Mouse (Mus musculus) forebrain, embryonic 14.5 days (tissue): ENCODE data around the gene Fam83e. TPM values are rescaled to one million over a fixed set of nuclear protein-coding genes. Genes with fewer than 3 reads are reported as not detected.

Experiments used
- ATAC-seq: fragments of 200-750 bp; cut with Nextera tagmentation; 2 replicates; pipeline ENCODE4 v1.8.0; 2017; ENCODE audit warnings: mild to moderate bottlenecking, moderate library complexity
- DNase-seq: peaks from one replicate; pipeline ENCODE4 v3.0.0-alpha.2; 2015; ENCODE audit warnings: low spot score
- H3K27ac ChIP-seq: fragments of 300-500 bp; sonication (generic); 2 replicates; pipeline ENCODE4 v1.5.1; 2014; ENCODE audit warnings: low read depth, mild to moderate bottlenecking, control low read depth, low read length, moderate library complexity
- H3K27me3 ChIP-seq: fragments of 300-500 bp; sonication (generic); replicated peaks from 2 replicates; pipeline ENCODE4 v1.6.1; 2014; ENCODE audit warnings: low read length, control low read depth, mixed read lengths; ENCODE audit not compliant: control insufficient read depth, insufficient read depth
- H3K36me3 ChIP-seq: fragments of 300-500 bp; sonication (generic); 2 replicates; pipeline ENCODE4 v1.6.1; 2014; ENCODE audit warnings: low read length, control low read depth; ENCODE audit not compliant: control insufficient read depth, insufficient read depth
- H3K4me1 ChIP-seq: fragments of 300-500 bp; sonication (generic); 2 replicates; pipeline ENCODE4 v1.6.1; 2014; ENCODE audit warnings: antibody characterized with exemption, low read length, control low read depth; ENCODE audit not compliant: control insufficient read depth, insufficient read depth
- H3K4me2 ChIP-seq: fragments of 300-500 bp; sonication (generic); 2 replicates; pipeline ENCODE4 v1.6.1; 2014; ENCODE audit warnings: mild to moderate bottlenecking, control low read depth, low read length
- H3K4me3 ChIP-seq: fragments of 300-500 bp; sonication (generic); 2 replicates; pipeline ENCODE4 v1.5.1; 2014; ENCODE audit warnings: low read depth, low read length, control low read depth
- H3K9ac ChIP-seq: fragments of 300-500 bp; sonication (generic); 2 replicates; pipeline ENCODE4 v1.6.1; 2014; ENCODE audit warnings: mild to moderate bottlenecking, low read length, control low read depth, moderate library complexity
- H3K9me3 ChIP-seq: fragments of 300-500 bp; sonication (generic); replicated peaks from 2 replicates; pipeline ENCODE4 v1.6.1; 2016; ENCODE audit warnings: low read length, control low read depth, mixed read lengths; ENCODE audit not compliant: control insufficient read depth
- WGBS: fragments of 180-500 bp; shearing (Covaris S2); extraction: QIAGEN DNeasy Blood & Tissue Kit; methylation state at CpG from one replicate; pipeline ENCODE4 v1.1.7; 2014; 5-methylcytosine and 5-hydroxymethylcytosine counted together
- polyA plus RNA-seq: library from polyadenylated mRNA; unstranded; fragments of >200 nt; fragmentation: Nextera tagmentation; extraction: Ambion mirVana; gene quantifications from 2 replicates; pipeline ENCODE4 v1.2.1, GENCODE M21; 2014

Fam83e gene
- polyA plus RNA-seq, 1 experiment from 2014 or later, result 0.11 TPM

DNA sequence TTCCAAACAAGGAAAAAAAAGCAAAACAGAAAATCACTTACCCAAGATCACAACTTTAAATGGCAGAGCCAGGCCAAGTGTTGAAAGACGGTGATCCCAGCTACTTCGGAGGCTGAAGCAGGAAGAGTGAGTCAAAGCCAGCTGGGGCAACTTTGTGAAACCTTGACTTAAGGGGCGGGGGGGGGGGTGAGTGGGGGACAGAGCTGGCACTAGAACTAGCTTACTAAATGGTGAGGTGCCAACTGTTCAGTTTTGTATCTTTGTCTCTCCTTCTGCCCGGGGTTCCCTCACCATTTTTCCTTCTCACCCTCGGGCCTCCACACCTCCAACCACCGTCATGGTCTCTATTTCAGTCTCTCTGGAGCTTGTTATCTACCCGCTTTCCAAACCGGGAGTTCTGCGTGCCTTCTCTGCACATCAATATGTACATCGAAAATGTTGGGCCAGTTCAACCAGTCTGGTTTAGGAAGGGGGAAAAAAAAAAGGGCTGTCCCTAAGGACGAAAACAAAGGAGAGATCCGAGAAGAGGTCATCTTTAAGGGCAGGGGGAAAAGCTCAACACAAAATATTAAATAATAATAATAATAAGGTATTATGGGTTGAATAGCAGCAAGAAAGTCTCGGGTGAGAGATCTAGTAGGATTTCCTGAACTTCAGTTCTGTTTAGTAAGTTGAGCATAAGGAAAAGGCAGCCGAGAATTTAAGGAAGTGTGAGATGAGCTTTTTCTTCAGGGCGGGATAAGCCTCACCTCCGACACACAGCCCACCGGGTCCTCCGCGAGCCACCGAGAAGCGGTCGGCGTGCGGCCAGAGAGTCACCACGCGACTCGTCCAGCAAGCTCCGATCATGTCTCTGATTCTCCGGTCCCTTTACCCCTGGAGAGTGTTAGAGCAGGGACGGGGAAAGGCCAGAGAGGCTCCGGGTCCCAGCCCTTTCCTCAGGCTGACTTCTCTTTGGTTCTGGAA is 3.8 kb upstream of the Fam83e start:
- H3K36me3 ChIP-seq, result peaks cover 47% of the 10 kb centered on the region
- ATAC-seq, result peak; percentile 14
- peaks cover 30% of the 10 kb centered on the region for H3K4me1 ChIP-seq
- no peaks in the 10 kb centered on the region for H3K9me3 ChIP-seq
- 10% methylated on average over 31 of the region's 31 CpGs for WGBS
- peak overlapping the region; percentile 65 for H3K27ac ChIP-seq
- H3K27me3 ChIP-seq, result no peaks in the 10 kb centered on the region
- H3K4me3 ChIP-seq, result peak overlapping the region; percentile 96
- peak overlapping the region; percentile 83 for H3K9ac ChIP-seq
- peak overlapping the region; percentile 90 for H3K4me2 ChIP-seq
- DNase-seq, result no peak

DNA sequence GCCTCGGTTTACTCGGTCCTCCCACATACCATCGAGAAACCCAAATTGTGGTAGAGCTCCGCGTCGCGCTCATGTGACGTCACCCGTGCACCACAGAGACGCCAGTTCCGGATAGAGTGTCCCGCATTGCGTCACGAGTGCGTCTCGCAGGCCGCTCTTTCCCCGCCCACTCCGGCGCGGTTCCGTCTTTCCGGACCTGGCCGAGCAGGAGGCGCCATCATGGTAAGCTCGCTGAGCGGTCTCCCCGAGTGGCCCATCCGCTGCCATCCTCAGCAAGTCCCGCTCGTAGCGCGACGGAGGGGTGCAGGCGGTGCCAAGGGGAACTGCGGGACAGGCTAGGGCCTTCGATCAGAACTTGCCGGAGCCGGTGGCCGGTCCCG is 3.1 kb upstream of the Fam83e start, which contains the start of gene Sphk2:
Gene Sphk2 (minus strand): TSS at position 85 of the 380 bp plus-strand sequence.
- peak within 1 kb of the TSS; percentile 89 for H3K27ac ChIP-seq
- no peaks in the 10 kb centered on the region for H3K27me3 ChIP-seq
- ATAC-seq (peak; percentile 79), DNase-seq (peak; percentile 99)
- peak within 1 kb of the TSS; percentile 96 for H3K4me3 ChIP-seq
- H3K4me2 ChIP-seq, result peak within 1 kb of the TSS; percentile 93
- H3K4me1 ChIP-seq, result peaks cover 30% of the 10 kb centered on the region
- H3K9ac ChIP-seq, result peak within 1 kb of the TSS; percentile 98
- no peaks in the 10 kb centered on the region for H3K9me3 ChIP-seq
- H3K36me3 ChIP-seq, result peaks cover 47% of the 10 kb centered on the region
- under 1% methylated on average over 41 of the region's 41 CpGs for WGBS

DNA sequence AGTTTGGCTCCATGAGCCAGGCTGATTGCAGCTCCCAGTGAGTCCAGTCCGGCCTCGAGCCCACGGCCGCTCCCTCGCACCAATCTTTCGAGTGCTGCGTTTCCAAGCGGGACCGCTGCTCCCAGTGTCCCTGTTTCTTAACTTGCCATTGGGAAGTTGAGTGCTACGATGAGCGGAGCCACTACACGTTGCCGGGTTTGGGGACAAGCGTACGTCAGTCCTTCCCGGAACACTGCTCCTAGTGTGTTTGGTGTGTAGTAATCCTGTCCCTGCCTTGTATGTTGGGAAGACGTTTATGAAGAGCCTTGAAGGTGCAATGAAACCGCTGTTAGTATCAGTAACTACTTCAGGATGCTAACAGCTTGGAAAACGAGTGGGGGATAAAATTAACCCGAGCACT is 2.7 kb upstream of the Fam83e start:
- Histone ChIP-seq H3K27ac (peak overlapping the region; percentile 89), H3K9me3 (no peaks in the 10 kb centered on the region), H3K4me1 (peaks cover 30% of the 10 kb centered on the region), H3K4me3 (peak overlapping the region; percentile 96), H3K9ac (peak overlapping the region; percentile 98), H3K27me3 (no peaks in the 10 kb centered on the region), H3K36me3 (peaks cover 47% of the 10 kb centered on the region), H3K4me2 (peak overlapping the region; percentile 93)
- peak; percentile 27 for DNase-seq
- no peak for ATAC-seq
- WGBS, result under 1% methylated on average over 20 of the region's 20 CpGs

DNA sequence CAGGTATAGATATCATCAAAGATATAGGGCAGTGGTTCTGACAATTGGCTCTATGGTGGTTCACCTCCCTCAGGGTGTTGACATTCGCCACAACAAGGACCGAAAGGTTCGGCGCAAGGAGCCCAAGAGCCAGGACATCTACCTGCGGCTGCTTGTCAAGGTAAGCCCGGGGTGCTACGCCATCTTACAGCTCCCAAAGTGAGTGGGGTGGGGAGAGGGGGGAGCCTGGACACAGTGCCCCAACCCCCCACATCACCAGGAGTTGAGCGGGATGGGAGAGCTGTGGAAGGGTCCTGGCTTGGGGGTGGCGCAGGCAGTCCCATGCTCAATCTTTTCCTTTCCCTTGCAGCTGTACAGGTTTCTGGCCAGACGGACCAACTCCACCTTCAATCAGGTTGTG is 1.8 kb upstream of the Fam83e start:
- no peak for DNase-seq
- no peaks in the 10 kb centered on the region for H3K9me3 ChIP-seq

DNA sequence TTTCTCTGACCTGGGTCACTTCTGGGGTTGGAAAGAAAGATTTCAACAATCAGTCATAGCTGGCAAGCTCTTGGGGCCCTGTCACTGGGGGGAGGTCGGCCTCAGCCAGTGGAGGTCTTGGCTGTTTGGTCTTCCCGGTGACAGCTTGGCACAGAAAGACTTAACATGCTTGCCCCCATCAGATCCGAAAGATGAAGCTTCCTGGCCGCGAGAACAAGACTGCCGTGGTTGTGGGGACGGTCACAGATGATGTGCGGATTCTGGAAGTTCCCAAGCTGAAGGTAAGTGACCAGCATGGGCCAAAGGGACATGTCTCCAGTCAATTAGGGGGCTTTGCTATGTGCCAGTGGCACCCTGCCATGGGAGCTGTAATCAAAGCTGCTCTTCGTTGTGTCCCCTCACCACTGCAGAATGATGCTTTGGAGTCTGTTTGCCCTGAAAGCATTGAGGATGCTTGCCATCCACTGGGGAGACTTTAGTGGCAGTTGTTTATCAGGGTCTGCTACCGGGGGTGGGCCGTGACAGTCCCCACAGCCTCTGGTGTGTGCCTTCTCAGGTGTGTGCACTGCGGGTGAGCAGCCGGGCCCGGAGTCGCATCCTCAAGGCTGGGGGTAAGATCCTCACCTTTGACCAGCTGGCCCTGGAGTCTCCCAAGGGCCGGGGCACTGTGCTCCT is 1.1 kb upstream of the Fam83e start:
- ATAC-seq (no peak), DNase-seq (no peak)
- no peak overlapping the region for H3K27ac ChIP-seq
- H3K9me3 ChIP-seq, result no peaks in the 10 kb centered on the region
- peaks cover 59% of the 10 kb centered on the region for H3K36me3 ChIP-seq
- 92% methylated on average over 15 of the region's 16 CpGs for whole genome bisulfite sequencing
- no peak overlapping the region for H3K4me2 ChIP-seq
- no peak overlapping the region for H3K4me3 ChIP-seq
- H3K27me3 ChIP-seq, result no peaks in the 10 kb centered on the region
- H3K4me1 ChIP-seq, result peaks cover 25% of the 10 kb centered on the region; the same call in 1 of the 2 replicates
- H3K9ac ChIP-seq, result no peak overlapping the region

More for the DNA sequence above, 1.8 kb upstream of the Fam83e start:
- H3K4me1 ChIP-seq, result peaks cover 30% of the 10 kb centered on the region
- 83% methylated on average over 10 of the region's 10 CpGs for WGBS
- H3K4me2 ChIP-seq, result peak overlapping the region; percentile 93
- no peak for ATAC-seq
- H3K36me3 ChIP-seq, result peaks cover 52% of the 10 kb centered on the region
- peak overlapping the region; percentile 96 for H3K4me3 ChIP-seq
- no peak overlapping the region for H3K27ac ChIP-seq
- peak overlapping the region; percentile 98 for H3K9ac ChIP-seq
- no peaks in the 10 kb centered on the region for H3K27me3 ChIP-seq

DNA sequence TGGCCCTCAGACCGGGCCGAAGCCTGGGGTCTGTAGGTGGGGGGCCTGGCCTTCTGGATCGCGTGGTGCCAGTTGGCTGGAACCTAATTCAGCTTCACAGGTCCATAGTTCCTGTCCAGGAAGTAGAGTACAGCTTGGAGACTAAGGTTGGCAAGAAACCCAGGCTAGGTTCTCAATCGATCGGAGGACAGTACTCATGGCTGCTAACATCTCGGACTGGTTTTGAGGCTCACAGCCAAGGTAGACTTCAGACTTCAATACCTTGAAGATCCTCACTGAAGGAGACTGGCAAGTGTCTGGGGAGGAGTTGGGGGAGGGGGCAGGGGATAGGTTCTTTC is 191 bp downstream of the Fam83e start:
- H3K4me3 ChIP-seq, result no peak overlapping the region
- H3K36me3 ChIP-seq, result peaks cover 73% of the 10 kb centered on the region
- DNase-seq, result no peak
- no peaks in the 10 kb centered on the region for H3K9me3 ChIP-seq
- H3K4me2 ChIP-seq, result no peak overlapping the region
- 81% methylated on average over 7 of the region's 7 CpGs for WGBS
- no peak overlapping the region for H3K9ac ChIP-seq
- ATAC-seq, result no peak
- no peak overlapping the region for H3K27ac ChIP-seq
- peaks cover 18% of the 10 kb centered on the region; the same call in 1 of the 2 replicates for H3K4me1 ChIP-seq
- H3K27me3 ChIP-seq, result no peaks in the 10 kb centered on the region

DNA sequence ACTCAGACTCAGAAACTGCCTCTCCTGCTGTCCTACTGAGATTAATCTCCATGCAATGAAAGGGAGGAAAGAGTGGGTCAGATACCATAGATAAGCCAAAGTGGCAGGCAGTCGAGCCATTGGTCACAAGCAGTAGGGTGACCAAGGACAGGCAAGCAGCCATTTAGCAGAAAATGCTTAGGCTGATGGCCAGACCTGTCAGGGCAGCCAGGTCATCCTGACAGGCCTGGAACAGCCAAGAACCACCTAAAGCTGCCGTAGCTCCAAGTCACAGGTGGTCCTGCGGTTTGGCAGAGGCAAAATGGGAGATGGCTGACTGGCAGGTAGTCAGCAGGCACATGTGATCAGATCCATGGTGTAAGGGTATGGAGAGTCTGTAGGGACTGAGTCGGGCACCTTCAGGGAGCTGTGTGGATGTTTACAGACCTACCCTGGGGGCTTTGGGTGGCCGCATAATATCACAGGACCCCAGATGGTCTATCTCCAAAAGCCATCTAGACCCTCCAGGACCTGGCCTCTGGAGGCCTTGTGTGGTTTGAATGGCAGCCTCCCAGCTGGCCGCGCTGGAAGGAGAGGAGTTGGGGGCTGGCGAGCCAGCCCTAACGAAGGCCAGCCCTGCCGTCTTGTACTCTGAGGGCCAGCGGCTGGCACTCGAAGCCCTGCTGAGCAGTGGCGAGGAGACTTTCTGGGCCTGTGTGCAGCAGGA is 783 bp downstream of the Fam83e start:
- no peak overlapping the region for H3K4me2 ChIP-seq
- no peak overlapping the region for H3K4me3 ChIP-seq
- H3K36me3 ChIP-seq, result peaks cover 78% of the 10 kb centered on the region
- WGBS, result 69% methylated on average over 13 of the region's 13 CpGs
- DNase-seq, result no peak
- H3K27ac ChIP-seq, result no peak overlapping the region
- no peak for ATAC-seq
- H3K27me3 ChIP-seq, result no peaks in the 10 kb centered on the region
- H3K4me1 ChIP-seq, result peaks cover 12% of the 10 kb centered on the region; the same call in 1 of the 2 replicates
- H3K9me3 ChIP-seq, result no peaks in the 10 kb centered on the region
- no peak overlapping the region for H3K9ac ChIP-seq

DNA sequence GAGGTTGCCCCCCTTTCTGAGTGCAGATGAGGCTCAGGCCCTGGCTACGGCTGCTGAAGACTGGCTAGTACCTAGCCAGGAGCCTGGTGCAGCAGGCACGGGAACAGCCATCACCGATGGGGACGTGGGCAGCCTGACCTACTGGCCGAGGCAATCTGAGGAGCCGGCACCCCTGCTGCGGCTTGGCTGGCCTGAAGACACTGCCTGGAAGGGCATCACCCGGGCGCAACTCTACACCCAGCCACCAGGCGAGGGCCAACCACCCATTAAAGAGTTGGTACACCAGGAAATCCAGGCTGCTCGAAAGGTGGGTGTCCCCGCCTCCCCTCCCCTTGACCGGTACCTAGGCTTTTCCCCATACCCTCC is 1.3 kb downstream of the Fam83e start:
- peaks cover 6% of the 10 kb centered on the region; the same call in 1 of the 2 replicates for H3K4me1 ChIP-seq
- no peak for ATAC-seq
- no peaks in the 10 kb centered on the region for H3K9me3 ChIP-seq
- no peak overlapping the region for H3K4me2 ChIP-seq
- no peak for DNase-seq
- 86% methylated on average over 13 of the region's 13 CpGs for WGBS
- H3K27ac ChIP-seq, result no peak overlapping the region
- H3K27me3 ChIP-seq, result no peaks in the 10 kb centered on the region
- H3K4me3 ChIP-seq, result no peak overlapping the region
- no peak overlapping the region for H3K9ac ChIP-seq
- H3K36me3 ChIP-seq, result peaks cover 84% of the 10 kb centered on the region
